Mouse (Mus musculus): ENCODE results near the gene Tmem238.

- peak; percentile 96 for TF ChIP-seq POLR2A (IDR thresholded peaks at IDR 0.05; ENCODE audit: insufficient read depth, low read depth, low read length)
- no peak for TF ChIP-seq CTCF (IDR thresholded peaks at IDR 0.05; ENCODE audit: insufficient read depth, low read depth, low read length)
Measured at GRCm38 (mm10) chr7:4792278-4793212, 3.1 kb upstream of the Tmem238 start, which contains the start of gene Rpl28.

Measured in olfactory bulb, adult 2 months (tissue).